In the genomic region with DNA sequence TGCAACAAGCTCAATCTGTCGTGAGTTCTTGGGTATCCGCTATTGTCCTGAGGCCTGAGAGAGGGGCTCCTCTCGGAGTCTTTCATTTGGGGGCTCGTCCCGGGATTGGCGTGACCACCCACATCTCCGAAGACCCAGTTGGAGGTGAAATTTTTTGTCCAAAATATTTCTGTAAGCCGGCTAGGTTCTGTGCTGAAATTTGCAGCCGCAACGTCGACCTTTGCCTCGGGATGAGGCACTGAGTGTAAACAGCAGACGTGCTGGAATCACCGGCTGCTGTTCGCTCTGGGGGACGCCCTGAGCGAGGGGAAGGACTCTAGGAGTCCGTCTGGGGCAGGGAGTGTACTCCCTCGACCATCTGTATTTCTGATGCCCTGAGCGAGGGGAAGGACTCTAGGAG, we compare ENCODE assay signal across 7 mouse cellular contexts. TPM values are rescaled to one million over a fixed set of nuclear protein-coding genes. Genes with fewer than 3 reads are reported as not detected.
DNase-seq lines count a peak whose midpoint lies in the region; ATAC-seq lines count a peak whose summit lies in the region.
"Not testable (repeated sequence)": the region's sequence is repeated elsewhere in the genome, so short reads cannot be mapped to it uniquely, and the experiment has no call there.

No protein-coding gene starts in this region.

- not testable (repeated sequence) for H3K36me3 ChIP-seq in forebrain, embryonic 10.5 days (replicated peaks); heart, embryonic 15.5 days; intestine, embryonic 14.5 days (ENCODE audit: control insufficient read depth, insufficient read depth, low read length); liver, embryonic 13.5 days; midbrain, embryonic 12.5 days

- not testable (repeated sequence) for H3K9ac ChIP-seq in heart, embryonic 15.5 days; intestine, embryonic 14.5 days (ENCODE audit: low read length); liver, embryonic 13.5 days; midbrain, embryonic 12.5 days (replicated peaks)

- not testable (repeated sequence) for H3K27me3 ChIP-seq in forebrain, embryonic 10.5 days (ENCODE audit: poor library complexity, severe bottlenecking); heart, embryonic 15.5 days; intestine, embryonic 14.5 days (replicated peaks; ENCODE audit: control insufficient read depth, insufficient read depth, low read length); liver, embryonic 13.5 days; midbrain, embryonic 12.5 days

- peak overlapping the region; percentile 34 for H3K4me2 ChIP-seq in heart, embryonic 15.5 days
- H3K4me2 ChIP-seq in intestine, embryonic 14.5 days (ENCODE audit: low read length): peak overlapping the region; percentile 23; the same call in 1 of the 2 replicates
- 0 out of 2 replicates have a peak overlapping the region, but pooled peaks have one; percentile 6 for H3K4me2 ChIP-seq in liver, embryonic 13.5 days
- peak overlapping the region; percentile 34 for H3K4me2 ChIP-seq in midbrain, embryonic 12.5 days (replicated peaks)

- not testable (repeated sequence) for H3K27ac ChIP-seq in forebrain, embryonic 10.5 days; heart, embryonic 15.5 days; intestine, embryonic 14.5 days (ENCODE audit: low read depth); liver, embryonic 13.5 days; midbrain, embryonic 12.5 days (replicated peaks)

- not testable (repeated sequence) for H3K4me1 ChIP-seq in forebrain, embryonic 10.5 days; heart, embryonic 15.5 days (replicated peaks); intestine, embryonic 14.5 days (replicated peaks; ENCODE audit: control insufficient read depth, insufficient read depth, low read length); liver, embryonic 13.5 days (replicated peaks); midbrain, embryonic 12.5 days

- 27% methylated on average over 20 of the region's 20 CpGs for WGBS in forebrain, embryonic 10.5 days
- WGBS in heart, embryonic 15.5 days: 29% methylated on average over 20 of the region's 20 CpGs
- WGBS in intestine, embryonic 14.5 days: 29% methylated on average over 20 of the region's 20 CpGs
- 35% methylated on average over 20 of the region's 20 CpGs for WGBS in liver, embryonic 13.5 days (ENCODE audit: insufficient replicate concordance)
- WGBS in midbrain, embryonic 12.5 days: 37% methylated on average over 20 of the region's 20 CpGs

- not testable (repeated sequence) for H3K9me3 ChIP-seq in forebrain, embryonic 10.5 days; heart, embryonic 15.5 days (replicated peaks); intestine, embryonic 14.5 days (ENCODE audit: control insufficient read depth, low read length); liver, embryonic 13.5 days (replicated peaks); midbrain, embryonic 12.5 days

- peak overlapping the region; percentile 18; the same call in 1 of the 2 replicates for H3K4me3 ChIP-seq in forebrain, embryonic 10.5 days
- not testable (repeated sequence) for H3K4me3 ChIP-seq in heart, embryonic 15.5 days; intestine, embryonic 14.5 days (ENCODE audit: low read depth, low read length); liver, embryonic 13.5 days (replicated peaks); midbrain, embryonic 12.5 days

- not testable (repeated sequence) for DNase-seq in forebrain, embryonic 10.5 days (ENCODE audit: extremely low spot score, low spot score); liver, embryonic 13.5 days
- peak; percentile 51 for DNase-seq in intestine, embryonic 14.5 days (ENCODE audit: low spot score)
- peak; percentile 2 to 33 for DNase-seq in kidney, postnatal 25 days
- peak; percentile 7 for DNase-seq in retina, postnatal 1 day

- ATAC-seq in heart, embryonic 15.5 days (replicated peaks; ENCODE audit: insufficient number of reproducible peaks, insufficient read depth, low FRiP score, low read depth); intestine, embryonic 14.5 days (replicated peaks; ENCODE audit: low FRiP score, low TSS enrichment, low read depth); liver, embryonic 13.5 days (ENCODE audit: low read depth); midbrain, embryonic 12.5 days (ENCODE audit: low FRiP score, low read depth): not testable (repeated sequence)

RNA-seq across cellular contexts. Expression of a gene that starts 29.2 kb away (rescaled TPM):
- polyA plus RNA-seq in forebrain, embryonic 10.5 days (2016; fragmentation: Nextera tagmentation; extraction: Ambion mirVana): 59.5 and 68.4 TPM in 2 replicates
- 133 and 143 TPM in 2 replicates for polyA plus RNA-seq in heart, embryonic 15.5 days (2015; fragmentation: Nextera tagmentation; extraction: Ambion mirVana)
- polyA plus RNA-seq in intestine, embryonic 14.5 days (2014; fragmentation: Nextera tagmentation; extraction: Ambion mirVana): 131 and 144 TPM in 2 replicates
- 46.9 and 62.9 TPM in 2 replicates for polyA plus RNA-seq in liver, embryonic 13.5 days (2015; fragmentation: Nextera tagmentation; extraction: Ambion mirVana)
- 66.9 and 68.4 TPM in 2 replicates for polyA plus RNA-seq in midbrain, embryonic 12.5 days (2016; fragmentation: Nextera tagmentation; extraction: Ambion mirVana)
